Mouse (Mus musculus): Measurements from ENCODE around the gene Bace2. TPM values are rescaled to one million over a fixed set of nuclear protein-coding genes. Genes with fewer than 3 reads are reported as not detected.

Bace2 gene
- total RNA-seq (2014; fragmentation: Nextera tagmentation) = not detected in 2 replicates
- total RNA-seq (2017) = not detected in 2 replicates

GRCm38 (mm10) chr16:97356499-97357187 lies at the start of gene Bace2:
Gene Bace2 (plus strand): TSS chr16:97356742.
- ATAC-seq (replicated peaks; ENCODE audit: low FRiP score, low TSS enrichment, poor library complexity, severe bottlenecking) = peak; percentile 80

GRCm38 (mm10) chr16:97307594-97307993 lies 48.9 kb upstream of the Bace2 start:
- ATAC-seq (replicated peaks; ENCODE audit: low FRiP score, low TSS enrichment, poor library complexity, severe bottlenecking) = no peak

- ATAC-seq (replicated peaks; ENCODE audit: low FRiP score, low TSS enrichment, poor library complexity, severe bottlenecking) = no peak
These were observed 46.6 kb upstream of the Bace2 start for GRCm38 (mm10) chr16:97309796-97310569.

GRCm38 (mm10) chr16:97310570-97310846 lies 46.0 kb upstream of the Bace2 start:
- ATAC-seq (replicated peaks; ENCODE audit: low FRiP score, low TSS enrichment, poor library complexity, severe bottlenecking) = peak; percentile 68

- 0 out of 2 replicates have a peak, but pooled peaks have one; percentile 57 for ATAC-seq (replicated peaks; ENCODE audit: low FRiP score, low TSS enrichment, poor library complexity, severe bottlenecking)
These were observed 43.4 kb upstream of the Bace2 start for GRCm38 (mm10) chr16:97312960-97313686.

- no peak for ATAC-seq (replicated peaks; ENCODE audit: low FRiP score, low TSS enrichment, poor library complexity, severe bottlenecking)
These were observed 35.0 kb upstream of the Bace2 start for GRCm38 (mm10) chr16:97321576-97321975.

GRCm38 (mm10) chr16:97322604-97323003 lies 33.9 kb upstream of the Bace2 start:
- ATAC-seq (replicated peaks; ENCODE audit: low FRiP score, low TSS enrichment, poor library complexity, severe bottlenecking) = no peak

- ATAC-seq (replicated peaks; ENCODE audit: low FRiP score, low TSS enrichment, poor library complexity, severe bottlenecking) = peak; percentile 94
These were observed 30.6 kb upstream of the Bace2 start for GRCm38 (mm10) chr16:97325975-97326374.

GRCm38 (mm10) chr16:97328602-97329001 lies 27.9 kb upstream of the Bace2 start:
- no peak for ATAC-seq (replicated peaks; ENCODE audit: low FRiP score, low TSS enrichment, poor library complexity, severe bottlenecking)

GRCm38 (mm10) chr16:97353013-97353412 lies 3.5 kb upstream of the Bace2 start:
- no peak for ATAC-seq (replicated peaks; ENCODE audit: low FRiP score, low TSS enrichment, poor library complexity, severe bottlenecking)

GRCm38 (mm10) chr16:97354632-97355031 lies 1.9 kb upstream of the Bace2 start:
- no peak for ATAC-seq (replicated peaks; ENCODE audit: low FRiP score, low TSS enrichment, poor library complexity, severe bottlenecking)

GRCm38 (mm10) chr16:97357188-97357821 lies 763 bp downstream of the Bace2 start:
- peak; percentile 42; the same call in 1 of the 2 replicates for ATAC-seq (replicated peaks; ENCODE audit: low FRiP score, low TSS enrichment, poor library complexity, severe bottlenecking)

GRCm38 (mm10) chr16:97362231-97362888 lies 5.8 kb downstream of the Bace2 start:
- peak; percentile 64 for ATAC-seq (replicated peaks; ENCODE audit: low FRiP score, low TSS enrichment, poor library complexity, severe bottlenecking)

- no peak for ATAC-seq (replicated peaks; ENCODE audit: low FRiP score, low TSS enrichment, poor library complexity, severe bottlenecking)
These were observed 9.6 kb downstream of the Bace2 start for GRCm38 (mm10) chr16:97366141-97366540.

- no peak for ATAC-seq (replicated peaks; ENCODE audit: low FRiP score, low TSS enrichment, poor library complexity, severe bottlenecking)
These were observed 13.7 kb downstream of the Bace2 start for GRCm38 (mm10) chr16:97370258-97370657.

GRCm38 (mm10) chr16:97387955-97388354 lies 31.4 kb downstream of the Bace2 start:
- ATAC-seq (replicated peaks; ENCODE audit: low FRiP score, low TSS enrichment, poor library complexity, severe bottlenecking) = no peak

GRCm38 (mm10) chr16:97391289-97391688 lies 34.7 kb downstream of the Bace2 start:
- no peak for ATAC-seq (replicated peaks; ENCODE audit: low FRiP score, low TSS enrichment, poor library complexity, severe bottlenecking)

- no peak for ATAC-seq (replicated peaks; ENCODE audit: low FRiP score, low TSS enrichment, poor library complexity, severe bottlenecking)
These were observed 35.3 kb downstream of the Bace2 start for GRCm38 (mm10) chr16:97391701-97392384.

GRCm38 (mm10) chr16:97396436-97396835 lies 39.9 kb downstream of the Bace2 start:
- no peak for ATAC-seq (replicated peaks; ENCODE audit: low FRiP score, low TSS enrichment, poor library complexity, severe bottlenecking)

All from megakaryocyte-erythroid progenitor cell, adult 5-6 weeks (primary cell).